Mouse (Mus musculus) adrenal gland, postnatal 10 days (tissue): Measurements from ENCODE around the gene Ccdc87. TPM values are rescaled to one million over a fixed set of nuclear protein-coding genes. Genes with fewer than 3 reads are reported as not detected.
"Not testable (repeated sequence)": the region's sequence is repeated elsewhere in the genome, so short reads cannot be mapped to it uniquely, and the experiment has no call there.

Experiments
- DNase-seq: peaks from one replicate; pipeline ENCODE4 v3.0.0; 2021; ENCODE audit warnings: mixed read lengths
- total RNA-seq, 2 experiments: library from RNA; stranded (reverse); gene quantifications; 2 replicates each; pipeline ENCODE4 v1.2.3; 2021

The Ccdc87 gene
- total RNA-seq, 2 experiments from 2014 or later: 0.12 TPM; not detected in 1

GRCm38 (mm10) chr19:4838526-4839140 lies 533 bp upstream of the Ccdc87 start:
- DNase-seq: no peak

DNA sequence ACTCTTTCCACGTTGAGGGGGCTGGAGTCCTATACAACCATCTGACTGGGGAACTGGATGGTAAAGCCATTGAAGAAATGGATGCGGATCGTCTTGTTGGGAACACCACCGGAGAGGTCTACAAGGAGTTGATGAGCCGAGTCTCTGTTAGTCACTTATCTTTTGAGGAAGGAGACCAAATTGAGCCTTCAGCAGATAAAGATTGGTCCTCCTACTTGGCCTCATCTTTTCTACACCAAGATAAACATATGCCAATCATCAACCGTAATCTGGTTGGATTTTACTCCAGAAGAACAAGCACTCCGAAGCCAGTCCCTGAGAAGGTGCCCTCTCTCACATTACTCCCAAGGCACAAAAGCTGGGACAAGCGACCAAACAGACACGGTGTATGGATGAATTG lies 1.7 kb downstream of the Ccdc87 start:
- DNase-seq: no peak

DNA sequence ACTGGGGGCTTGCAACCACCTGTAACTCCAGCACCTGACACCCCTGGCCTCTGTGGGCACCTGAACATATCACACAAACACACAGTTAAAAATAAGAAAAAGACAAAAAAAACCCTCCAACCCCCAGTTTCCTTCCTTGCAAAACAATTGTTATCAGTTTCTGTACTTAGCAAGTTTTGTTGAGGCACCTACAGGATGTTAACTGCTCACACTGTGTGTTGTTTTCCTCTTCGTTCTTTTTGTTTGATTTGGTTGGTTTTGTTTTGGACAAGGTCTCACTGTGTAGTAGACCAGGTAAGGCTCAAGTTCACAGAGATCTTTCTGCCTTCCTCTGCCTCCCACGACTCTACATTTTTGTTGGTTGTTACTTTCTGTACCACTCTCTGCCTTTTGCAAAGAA lies 3.4 kb downstream of the Ccdc87 start:
- DNase-seq: no peak

GRCm38 (mm10) chr19:4845846-4846245 lies 6.7 kb downstream of the Ccdc87 start:
- no peak for DNase-seq

GRCm38 (mm10) chr19:4847490-4847889 lies 8.3 kb downstream of the Ccdc87 start:
- DNase-seq: no peak

- DNase-seq: no peak
Observed at GRCm38 (mm10) chr19:4849800-4850199, 10.6 kb downstream of the Ccdc87 start.

GRCm38 (mm10) chr19:4850281-4850680 lies 11.1 kb downstream of the Ccdc87 start:
- no peak for DNase-seq

- DNase-seq: peak; percentile 96
Observed at GRCm38 (mm10) chr19:4854552-4855469, 15.6 kb downstream of the Ccdc87 start, which contains the start of gene Ctsf. Gene Ctsf, plus strand, starts transcription at chr19:4855130.

DNA sequence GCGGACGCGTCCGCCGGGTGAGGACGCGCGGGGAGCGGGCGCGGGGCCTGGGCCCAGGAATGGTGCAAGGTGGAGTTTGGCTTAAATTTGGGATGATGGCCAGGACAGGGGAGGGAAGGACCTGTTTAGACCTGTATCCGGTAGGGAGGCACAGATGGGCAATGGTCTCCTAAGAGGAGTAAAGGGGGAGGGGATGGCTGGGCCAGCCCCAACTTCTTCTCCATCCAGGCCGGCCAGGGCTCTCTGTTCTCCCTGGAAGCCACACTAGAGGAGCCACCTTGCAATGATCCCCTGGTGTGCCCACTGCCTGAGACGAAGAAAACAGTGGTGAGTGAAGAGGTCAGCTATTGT lies 16.3 kb downstream of the Ccdc87 start:
- DNase-seq: no peak

- peak; percentile 53 for DNase-seq
Observed at GRCm38 (mm10) chr19:4855951-4856350, 16.8 kb downstream of the Ccdc87 start.

DNA sequence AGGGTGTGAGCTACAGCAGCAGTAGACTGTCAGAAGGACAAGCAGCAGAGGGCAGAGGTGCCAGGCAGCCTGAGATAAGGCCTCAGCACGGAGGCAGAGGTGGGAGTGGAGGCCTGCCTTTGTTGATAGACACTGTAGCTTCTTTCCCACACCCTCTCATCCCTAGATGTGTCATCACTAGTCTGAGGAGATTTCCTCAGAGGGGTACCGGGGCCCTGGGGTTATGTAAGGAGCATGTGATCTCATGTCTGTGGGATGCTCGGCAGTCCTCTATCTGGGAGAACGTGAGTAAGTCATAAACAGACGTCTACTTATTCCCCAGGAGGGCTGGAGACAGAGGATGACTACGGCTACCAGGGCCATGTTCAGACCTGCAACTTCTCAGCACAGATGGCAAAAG lies 19.9 kb downstream of the Ccdc87 start:
- no peak for DNase-seq

GRCm38 (mm10) chr19:4863048-4863447 lies 23.9 kb downstream of the Ccdc87 start:
- DNase-seq: no peak

DNA sequence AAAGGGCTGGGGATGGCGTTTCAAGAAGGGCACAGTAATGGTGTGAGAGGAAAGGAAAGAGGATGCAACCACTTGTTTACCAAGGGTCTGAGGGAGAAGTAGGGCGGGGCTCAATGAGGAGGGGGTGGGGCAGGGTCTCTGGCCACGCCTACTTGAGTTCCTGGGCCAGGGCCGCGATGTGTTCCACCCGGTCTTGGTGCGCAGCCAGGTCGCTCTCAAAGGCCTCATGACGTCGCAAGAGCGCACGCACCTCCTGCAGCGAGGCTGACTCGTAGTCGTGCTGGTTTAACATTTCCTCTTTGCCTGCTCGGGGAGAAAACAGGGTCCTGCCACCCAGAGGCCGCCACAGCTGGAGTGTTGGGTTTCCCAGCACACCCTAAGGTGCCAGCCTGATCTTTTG lies 26.0 kb downstream of the Ccdc87 start:
- DNase-seq: peak; percentile 56

DNA sequence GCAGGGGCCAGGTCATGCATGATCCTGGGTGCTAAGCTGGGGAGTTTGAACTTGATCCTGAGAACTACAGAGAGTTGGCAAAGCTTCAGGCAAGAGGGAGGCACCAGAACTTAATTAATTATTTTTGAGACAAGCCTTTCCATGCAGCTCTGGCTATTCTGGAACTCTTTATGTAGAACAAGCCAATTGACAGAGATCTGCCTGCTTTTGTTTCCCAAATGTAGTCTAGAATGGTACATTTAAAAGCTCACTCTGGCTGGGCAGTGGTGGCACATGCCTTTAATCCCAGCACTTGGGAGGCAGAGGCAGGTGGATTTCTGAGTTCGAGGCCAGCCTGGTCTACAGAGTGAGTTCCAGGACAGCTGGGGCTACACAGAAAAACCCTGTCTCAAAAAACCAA lies 35.4 kb downstream of the Ccdc87 start:
- DNase-seq: not testable (repeated sequence)

- DNase-seq: no peak
Observed at GRCm38 (mm10) chr19:4876241-4876640, 37.1 kb downstream of the Ccdc87 start.

DNA sequence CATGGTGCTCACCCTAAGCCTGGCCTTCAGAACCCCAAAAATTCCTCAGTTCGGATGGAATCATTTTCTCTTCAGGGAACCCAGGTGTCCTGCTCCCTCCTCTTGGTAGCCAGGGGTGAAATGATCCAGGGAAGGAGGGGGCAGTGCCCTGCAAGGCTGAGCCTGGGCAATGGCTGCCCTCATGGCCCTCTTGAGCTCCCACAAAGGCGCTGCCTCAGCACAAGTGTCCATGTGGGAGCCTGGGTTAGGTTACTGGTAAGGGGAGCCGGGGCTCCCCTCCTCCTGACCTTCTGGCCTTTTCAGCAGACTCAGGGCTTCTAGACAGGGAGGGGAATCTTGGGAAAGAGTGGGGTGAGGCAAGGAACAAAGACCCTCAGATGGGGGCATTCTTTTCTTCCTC lies 37.6 kb downstream of the Ccdc87 start:
- DNase-seq: no peak

- DNase-seq: no peak
Observed at GRCm38 (mm10) chr19:4877785-4878184, 38.6 kb downstream of the Ccdc87 start, which contains the start of gene Actn3. Gene Actn3, minus strand, starts transcription at chr19:4877909.

GRCm38 (mm10) chr19:4878405-4879323 lies 39.5 kb downstream of the Ccdc87 start, which contains the start of gene Zdhhc24:
Gene Zdhhc24, plus strand, starts transcription at chr19:4878668.
- peak; percentile 98 for DNase-seq

GRCm38 (mm10) chr19:4879324-4879703 lies 40.1 kb downstream of the Ccdc87 start:
- DNase-seq: no peak

GRCm38 (mm10) chr19:4883961-4884360 lies 44.8 kb downstream of the Ccdc87 start:
- DNase-seq: no peak

DNA sequence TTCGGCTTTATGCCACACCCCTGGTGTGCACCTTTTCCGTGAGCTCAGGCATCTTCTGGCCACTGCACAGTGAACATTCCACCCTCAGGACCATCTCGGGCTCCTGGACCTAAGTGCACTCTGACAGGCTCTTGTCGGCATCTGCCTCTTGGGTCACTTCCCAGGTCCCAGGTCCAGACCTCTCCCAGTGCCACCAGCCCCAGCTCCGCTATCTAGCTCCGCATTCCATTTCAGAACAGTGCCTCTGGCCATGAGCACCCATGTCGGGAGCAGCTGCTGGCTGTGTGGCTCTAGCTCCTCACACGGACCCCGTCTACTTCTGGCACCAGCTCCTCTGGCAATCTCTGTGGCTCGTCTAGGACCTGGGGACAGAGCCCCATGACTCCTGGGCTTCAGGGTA lies 50.6 kb downstream of the Ccdc87 start:
- DNase-seq: no peak

DNA sequence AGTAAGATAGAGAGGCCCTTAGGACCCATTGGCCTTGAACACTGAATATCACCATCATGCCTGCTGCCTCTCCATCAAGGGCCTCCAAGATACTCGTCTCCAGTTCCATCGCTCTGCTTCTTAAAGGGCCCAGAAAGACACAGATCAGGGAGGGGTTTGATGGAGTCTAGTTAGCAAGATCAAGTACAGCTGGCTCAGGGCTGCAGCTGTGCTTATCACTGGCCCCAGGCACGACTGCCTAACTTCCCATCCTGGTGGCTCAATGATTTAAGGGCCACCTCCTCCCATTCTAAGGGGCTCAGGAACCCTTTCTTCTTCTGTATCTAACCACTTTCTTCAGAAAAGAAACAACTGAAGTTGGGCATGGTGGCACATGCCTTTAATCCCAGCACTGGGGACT lies 52.6 kb downstream of the Ccdc87 start:
- DNase-seq: no peak
